Mouse (Mus musculus) v-Abl transformed pro-B cells (cell line): ENCODE results near the gene Wbp1l.

Experiments
- in situ Hi-C, 2 experiments: fragments of 400-800 bp; cut with MboI; formaldehyde crosslinking; loops; one replicate each; pipeline ENCODE4 v1.15.1; 2025; ENCODE audit not compliant: unreplicated experiment in 2 of 2

The Wbp1l gene

GRCm38 (mm10) chr19:46625519-46625918, 26.6 kb downstream of the Wbp1l start:
- in situ Hi-C loops: no loop called here

- in situ Hi-C loops: no loop called here
Measured at GRCm38 (mm10) chr19:46628403-46628802, 29.5 kb downstream of the Wbp1l start.

- in situ Hi-C loops: no loop called here
Measured at GRCm38 (mm10) chr19:46629807-46630206, 30.9 kb downstream of the Wbp1l start.

- in situ Hi-C loops: no loop called here
Measured at GRCm38 (mm10) chr19:46631637-46632036, 32.8 kb downstream of the Wbp1l start.

GRCm38 (mm10) chr19:46635766-46636165, 36.9 kb downstream of the Wbp1l start:
- in situ Hi-C loops: no loop called here

- in situ Hi-C loops: no loop called here
Measured at GRCm38 (mm10) chr19:46637598-46637997, 38.7 kb downstream of the Wbp1l start.

GRCm38 (mm10) chr19:46639053-46639452, 40.2 kb downstream of the Wbp1l start:
- in situ Hi-C loops: no loop called here

- in situ Hi-C loops: no loop called here
Measured at GRCm38 (mm10) chr19:46639496-46639895, 40.6 kb downstream of the Wbp1l start.

GRCm38 (mm10) chr19:46640780-46641179, 41.9 kb downstream of the Wbp1l start:
- in situ Hi-C loops: no loop called here

- in situ Hi-C loops: no loop called here
Measured at GRCm38 (mm10) chr19:46641420-46642085, 42.7 kb downstream of the Wbp1l start.

GRCm38 (mm10) chr19:46642136-46642753, 43.4 kb downstream of the Wbp1l start:
- in situ Hi-C loops: no loop called here

GRCm38 (mm10) chr19:46643236-46643635, 44.4 kb downstream of the Wbp1l start:
- in situ Hi-C loops: no loop called here

GRCm38 (mm10) chr19:46644343-46644792, 45.5 kb downstream of the Wbp1l start:
- in situ Hi-C loops: no loop called here

- in situ Hi-C loops: no loop called here
Measured at GRCm38 (mm10) chr19:46644793-46645602, 46.1 kb downstream of the Wbp1l start.

- in situ Hi-C loops: no loop called here
Measured at GRCm38 (mm10) chr19:46646041-46646481, 47.2 kb downstream of the Wbp1l start.

- in situ Hi-C loops: no loop called here
Measured at GRCm38 (mm10) chr19:46647254-46647653, 48.4 kb downstream of the Wbp1l start.

- in situ Hi-C loops: no loop called here
Measured at GRCm38 (mm10) chr19:46647850-46648249, 49.0 kb downstream of the Wbp1l start.

GRCm38 (mm10) chr19:46648565-46648964, 49.7 kb downstream of the Wbp1l start:
- in situ Hi-C loops: no loop called here

- in situ Hi-C loops: loop anchor here in 1 of 2 experiments (25.0 kb wide), 2 partner anchors 684 to 834 kb away; no protein-coding TSS in a partner anchor
Measured at GRCm38 (mm10) chr19:46653188-46653587, 54.3 kb downstream of the Wbp1l start.

GRCm38 (mm10) chr19:46653616-46654235, 54.8 kb downstream of the Wbp1l start:
- in situ Hi-C loops: loop anchor here in 1 of 2 experiments (25.0 kb wide), 2 partner anchors 684 to 834 kb away; no protein-coding TSS in a partner anchor

GRCm38 (mm10) chr19:46655626-46656025, 56.7 kb downstream of the Wbp1l start:
- in situ Hi-C loops: loop anchor here in 1 of 2 experiments (25.0 kb wide), 2 partner anchors 682 to 832 kb away; no protein-coding TSS in a partner anchor
